Mouse (Mus musculus) kidney, postnatal 14 days (tissue): ENCODE measurements around the gene Zfp593.

Source experiments
- DNase-seq: peaks from one replicate; pipeline ENCODE4 v3.0.0; 2022; ENCODE audit warnings: mixed read lengths

Zfp593 gene

DNA sequence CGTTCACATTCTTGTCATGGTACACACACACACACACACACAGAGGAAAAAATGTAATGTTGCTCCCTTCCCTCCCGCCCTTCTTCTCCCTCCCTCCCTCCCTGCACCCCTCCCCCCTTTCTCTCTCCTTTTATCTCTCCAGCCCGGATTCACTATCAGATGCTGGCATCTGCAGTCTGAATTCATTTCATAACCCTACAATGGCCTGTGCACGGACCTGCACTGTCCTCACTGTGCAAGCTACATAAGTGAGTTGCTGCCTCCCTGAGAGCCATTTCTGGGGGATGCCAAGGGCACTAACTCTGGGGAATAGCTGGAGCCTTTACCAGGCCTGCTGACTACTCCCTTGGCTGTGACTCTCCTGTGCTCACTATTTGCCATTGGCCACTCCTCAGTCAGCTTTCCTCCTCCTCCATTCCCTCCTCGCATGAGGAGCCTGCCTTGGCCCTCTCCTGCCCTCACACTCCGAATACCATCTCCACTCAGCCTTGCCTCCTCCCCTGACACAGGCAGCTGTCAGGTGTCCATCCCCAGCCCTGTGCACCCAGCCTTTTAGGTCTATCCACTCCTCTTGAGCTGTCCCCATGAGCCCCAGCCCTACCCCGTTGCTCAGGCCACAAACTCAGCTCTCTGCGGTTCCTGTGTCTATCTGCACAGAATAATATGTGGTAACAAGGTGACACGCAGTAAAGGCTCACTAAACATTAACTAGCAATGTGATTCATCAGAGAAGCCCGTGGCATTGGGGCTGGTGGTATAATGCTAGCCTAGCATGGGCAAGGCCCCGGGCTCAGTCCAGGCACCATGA is 22.4 kb downstream of the Zfp593 start:
- DNase-seq: peak; percentile 54

DNA sequence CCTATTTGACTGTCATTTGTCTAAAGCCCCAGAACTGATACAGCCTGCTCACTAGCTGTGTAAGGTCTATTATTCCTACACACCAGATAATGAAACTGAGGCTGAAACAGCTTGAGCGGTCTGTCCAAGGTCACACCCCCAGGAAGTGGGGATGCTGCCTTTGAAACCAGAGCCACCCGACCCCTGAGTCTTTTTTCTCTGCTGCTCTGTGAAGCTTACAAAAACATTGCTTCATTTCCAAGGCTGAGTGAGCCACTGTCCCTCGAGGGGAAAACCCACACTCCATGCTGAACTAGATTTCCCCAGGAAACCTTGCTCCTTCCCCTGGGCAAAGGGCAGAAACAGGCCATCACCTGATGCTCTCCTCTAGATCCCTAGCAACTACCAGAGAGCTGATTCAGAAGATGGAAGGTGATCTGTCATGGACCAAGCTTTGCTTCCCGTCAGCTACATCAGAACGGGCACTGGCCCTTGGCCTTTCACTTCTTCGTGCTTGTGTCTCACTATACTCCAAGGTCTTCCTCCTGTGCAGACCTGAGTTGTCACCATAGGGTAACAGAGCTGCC is 38.8 kb downstream of the Zfp593 start:
- no peak for DNase-seq

DNA sequence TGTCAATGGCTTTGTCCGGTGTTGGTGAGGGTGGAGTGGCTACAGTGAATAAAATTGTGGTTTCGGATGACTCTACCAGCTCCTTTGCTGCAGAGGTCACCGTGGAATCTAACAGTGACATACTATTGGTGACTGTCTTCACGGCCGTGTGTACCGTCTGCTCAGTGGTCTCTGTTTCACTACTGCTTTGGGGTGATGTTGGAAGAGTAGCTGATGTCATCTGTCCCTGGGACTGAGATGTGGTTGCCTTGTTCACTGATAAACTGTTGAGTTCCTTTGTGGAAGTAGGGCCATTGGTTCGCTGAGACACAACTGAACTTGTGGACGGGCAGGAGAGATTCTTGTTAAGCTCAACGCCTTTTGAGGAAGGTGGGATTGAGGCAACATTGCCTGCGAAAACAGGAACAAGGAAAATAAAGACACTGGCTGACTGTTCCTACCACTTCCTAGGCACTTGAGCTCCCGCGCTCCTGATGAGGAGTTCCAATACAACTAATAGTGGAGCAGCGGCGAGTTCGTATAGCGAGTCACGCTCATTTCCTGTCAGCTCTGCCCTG is 42.0 kb downstream of the Zfp593 start:
- no peak for DNase-seq

DNA sequence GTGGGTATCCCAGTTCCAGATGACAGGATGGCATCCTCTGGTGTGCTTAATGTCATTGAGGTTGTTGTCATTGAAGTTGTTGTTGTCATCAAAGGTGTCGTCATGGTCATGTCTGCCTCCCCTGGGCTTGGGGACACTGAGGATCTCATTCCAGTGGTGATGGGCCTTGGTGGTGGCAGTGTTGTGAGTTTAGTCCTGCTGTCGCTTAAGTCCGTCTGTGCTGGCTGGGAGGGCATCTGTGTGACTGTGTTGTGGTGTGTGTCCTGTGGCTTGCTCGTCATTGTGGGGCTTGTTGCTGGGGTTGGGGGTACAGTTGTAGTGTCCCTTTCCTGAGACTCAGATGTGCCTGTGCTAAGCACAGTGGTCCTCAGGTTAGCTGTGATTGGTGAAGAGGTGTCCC is 42.5 kb downstream of the Zfp593 start, which contains the start of gene Gm7534:
Gene Gm7534 (minus strand): TSS at position 101 of the 400 bp plus-strand sequence.
- no peak for DNase-seq

GRCm38 (mm10) chr4:134199371-134199770 is 46.0 kb downstream of the Zfp593 start:
- no peak for DNase-seq
